Mouse (Mus musculus): Measurements from ENCODE around the gene Dusp1. TPM values are rescaled to one million over a fixed set of nuclear protein-coding genes. Genes with fewer than 3 reads are reported as not detected.

Gene Dusp1
- polyA plus RNA-seq, 1 experiment from 2014 or later = 13.4 TPM

DNA sequence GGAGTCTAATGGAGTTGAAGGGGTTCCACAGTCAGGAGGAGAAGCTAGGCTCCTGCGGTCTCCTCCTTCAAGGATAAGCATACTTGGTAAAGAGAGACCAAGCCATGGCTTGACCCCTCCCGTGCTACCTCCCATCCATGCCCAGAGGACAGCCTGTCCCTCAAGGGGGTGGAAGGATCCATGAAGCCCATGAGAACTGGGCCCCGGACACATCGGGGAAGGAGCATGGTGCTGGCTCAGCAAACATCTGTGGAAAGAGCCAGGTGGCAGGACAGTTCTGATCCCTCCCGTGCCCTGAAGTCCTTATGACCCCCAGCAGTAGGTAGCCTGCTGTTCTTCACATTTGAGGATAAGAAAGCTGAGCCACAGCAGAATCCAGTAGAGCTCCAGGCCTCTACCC, 98.5 kb downstream of the Dusp1 start:
- WGBS (ENCODE audit: insufficient replicate concordance) = 79% methylated on average over 5 of the region's 5 CpGs
- H3K36me3 ChIP-seq (replicated peaks; ENCODE audit: insufficient read depth, low read length) = no peaks in the 10 kb centered on the region
- H3K27me3 ChIP-seq (ENCODE audit: insufficient read depth, low read length) = no peaks in the 10 kb centered on the region
- no peak overlapping the region for H3K4me3 ChIP-seq (ENCODE audit: low read depth, low read length)
- no peaks in the 10 kb centered on the region for H3K9me3 ChIP-seq (ENCODE audit: low read length)
- DNase-seq (no peak), ATAC-seq (no peak)
- H3K27ac ChIP-seq (ENCODE audit: low read depth) = no peak overlapping the region
- TF ChIP-seq CTCF (IDR thresholded peaks at IDR 0.05; ENCODE audit: low read depth) (no peak), EP300 (IDR thresholded peaks at IDR 0.05; ENCODE audit: low read depth) (no peak)
- H3K9ac ChIP-seq (replicated peaks) = no peak overlapping the region
- no peak overlapping the region for H3K4me2 ChIP-seq (ENCODE audit: low read depth, low read length)
- H3K4me1 ChIP-seq (ENCODE audit: insufficient read depth) = peaks cover 3% of the 10 kb centered on the region; the same call in 1 of the 2 replicates

DNA sequence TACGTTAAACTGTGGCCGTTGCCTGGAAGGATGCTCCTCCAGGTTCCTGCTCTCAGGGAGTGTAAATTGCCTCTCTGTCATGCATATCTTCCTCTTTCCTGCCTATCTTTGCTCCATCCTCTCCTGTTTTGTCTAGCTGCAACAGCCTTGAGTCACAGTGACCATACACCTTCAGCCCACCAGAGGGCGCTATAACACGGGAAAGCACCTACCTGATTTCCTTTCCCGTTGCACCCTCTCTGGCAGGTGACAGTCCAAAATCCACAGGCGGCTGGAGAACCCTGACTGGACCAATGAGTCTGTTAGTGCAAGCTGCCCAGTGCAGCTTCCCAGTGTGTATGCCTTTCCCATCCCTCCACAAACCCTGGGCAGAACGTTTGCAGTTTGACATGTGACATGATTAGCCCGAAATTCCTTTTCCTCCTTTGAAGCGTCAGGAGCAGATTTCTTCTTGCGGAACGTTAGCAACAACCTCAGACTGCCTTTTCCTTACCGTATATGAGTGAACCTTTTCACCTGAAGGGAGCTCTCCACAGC, 99.2 kb downstream of the Dusp1 start:
- Histone ChIP-seq H3K27ac (ENCODE audit: low read depth) (no peak overlapping the region), H3K36me3 (replicated peaks; ENCODE audit: insufficient read depth, low read length) (no peaks in the 10 kb centered on the region), H3K9me3 (ENCODE audit: low read length) (no peaks in the 10 kb centered on the region), H3K4me2 (ENCODE audit: low read depth, low read length) (no peak overlapping the region), H3K4me1 (ENCODE audit: insufficient read depth) (peaks cover 3% of the 10 kb centered on the region; the same call in 1 of the 2 replicates), H3K9ac (replicated peaks) (no peak overlapping the region), H3K27me3 (ENCODE audit: insufficient read depth, low read length) (no peaks in the 10 kb centered on the region), H3K4me3 (ENCODE audit: low read depth, low read length) (no peak overlapping the region)
- TF ChIP-seq CTCF (IDR thresholded peaks at IDR 0.05; ENCODE audit: low read depth) (peak; percentile 99), EP300 (IDR thresholded peaks at IDR 0.05; ENCODE audit: low read depth) (no peak)
- ATAC-seq = peak; percentile 35; the same call in 1 of the 2 replicates
- 30% methylated on average over 12 of the region's 12 CpGs for WGBS (ENCODE audit: insufficient replicate concordance)
- DNase-seq = peak; percentile 85

DNA sequence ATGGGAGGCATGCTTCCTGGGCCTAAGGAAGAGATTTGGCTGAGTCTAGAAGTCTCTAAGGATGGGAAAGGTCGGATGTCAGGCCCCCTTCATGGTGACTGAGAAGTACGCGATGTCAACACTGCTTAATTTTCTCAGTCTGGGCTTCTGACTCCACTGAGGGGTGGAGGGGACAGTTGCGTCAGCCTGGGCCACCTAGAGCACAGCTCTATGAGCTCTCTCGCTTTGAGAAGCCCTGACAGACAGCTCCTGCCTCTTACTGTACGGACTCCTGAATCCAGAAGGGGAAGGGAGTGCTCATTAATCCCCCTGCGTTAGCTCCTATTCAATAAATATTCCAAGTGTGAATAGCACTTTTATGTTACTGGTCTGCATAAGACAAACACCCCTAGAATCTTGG, 103.9 kb downstream of the Dusp1 start:
- TF ChIP-seq EP300 (IDR thresholded peaks at IDR 0.05; ENCODE audit: low read depth) = no peak
- no peak for TF ChIP-seq CTCF (IDR thresholded peaks at IDR 0.05; ENCODE audit: low read depth)
- DNase-seq (no peak), ATAC-seq (peak; percentile 48)
- Histone ChIP-seq H3K4me2 (ENCODE audit: low read depth, low read length) (peak overlapping the region; percentile 35; the same call in 1 of the 2 replicates), H3K9me3 (ENCODE audit: low read length) (no peaks in the 10 kb centered on the region), H3K9ac (replicated peaks) (no peak overlapping the region), H3K4me1 (ENCODE audit: insufficient read depth) (no peaks in the 10 kb centered on the region; the same call in 1 of the 2 replicates), H3K4me3 (ENCODE audit: low read depth, low read length) (no peak overlapping the region), H3K36me3 (replicated peaks; ENCODE audit: insufficient read depth, low read length) (no peaks in the 10 kb centered on the region), H3K27me3 (ENCODE audit: insufficient read depth, low read length) (no peaks in the 10 kb centered on the region), H3K27ac (ENCODE audit: low read depth) (no peak overlapping the region)
- WGBS (ENCODE audit: insufficient replicate concordance) = 53% methylated on average over 7 of the region's 7 CpGs

DNA sequence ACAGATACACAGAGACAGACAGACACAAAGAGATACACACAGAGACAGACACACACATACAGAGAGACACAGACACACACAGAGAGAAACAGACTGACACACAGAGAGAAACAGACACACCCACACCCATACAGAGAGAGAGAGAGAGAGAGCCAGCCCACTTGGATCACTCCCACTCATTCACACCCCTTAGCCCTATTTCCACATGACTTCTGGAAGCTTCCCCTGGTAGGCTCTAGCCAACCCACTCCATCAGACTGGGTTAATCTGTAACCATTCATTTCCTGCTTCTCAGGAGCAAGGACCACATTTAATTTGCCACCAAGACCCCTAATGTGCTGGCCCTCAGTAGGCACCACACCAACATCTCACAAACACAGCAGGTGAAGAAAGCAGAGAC, 104.4 kb downstream of the Dusp1 start:
- Histone ChIP-seq H3K9me3 (ENCODE audit: low read length) (no peaks in the 10 kb centered on the region), H3K4me1 (ENCODE audit: insufficient read depth) (no peaks in the 10 kb centered on the region; the same call in 1 of the 2 replicates), H3K36me3 (replicated peaks; ENCODE audit: insufficient read depth, low read length) (no peaks in the 10 kb centered on the region), H3K27me3 (ENCODE audit: insufficient read depth, low read length) (no peaks in the 10 kb centered on the region), H3K27ac (ENCODE audit: low read depth) (no peak overlapping the region), H3K9ac (replicated peaks) (no peak overlapping the region), H3K4me3 (ENCODE audit: low read depth, low read length) (no peak overlapping the region), H3K4me2 (ENCODE audit: low read depth, low read length) (peak overlapping the region; percentile 35; the same call in 1 of the 2 replicates)
- ATAC-seq = peak; percentile 86
- TF ChIP-seq EP300 (IDR thresholded peaks at IDR 0.05; ENCODE audit: low read depth) = no peak
- TF ChIP-seq CTCF (IDR thresholded peaks at IDR 0.05; ENCODE audit: low read depth) = no peak
- no peak for DNase-seq

Small RNA genes lying within 50 kb of the gene (microRNA-seq; reads per million reads assigned to microRNA genes)
- gene Gm22420 = not detected

Other genes with a start within 250 kb of the Dusp1 start
- 0.05 and 0.06 TPM in 2 replicates for gene Neurl1b, start 147.3 kb downstream of the Dusp1 start, polyA plus RNA-seq (2015; fragmentation: Nextera tagmentation; extraction: Ambion mirVana)
- gene Ergic1, start 639 bp downstream of the Dusp1 start, polyA plus RNA-seq (2015; fragmentation: Nextera tagmentation; extraction: Ambion mirVana) = 34.4 and 35.0 TPM in 2 replicates
- gene Atp6v0e, start 101.1 kb upstream of the Dusp1 start, polyA plus RNA-seq (2015; fragmentation: Nextera tagmentation; extraction: Ambion mirVana) = 122 and 126 TPM in 2 replicates
- gene Crebrf, start 153.5 kb upstream of the Dusp1 start, polyA plus RNA-seq (2015; fragmentation: Nextera tagmentation; extraction: Ambion mirVana) = 5.8 and 7.5 TPM in 2 replicates
- gene Bnip1, start 218.9 kb upstream of the Dusp1 start, polyA plus RNA-seq (2015; fragmentation: Nextera tagmentation; extraction: Ambion mirVana) = 18.6 and 19.7 TPM in 2 replicates